Mouse (Mus musculus): ENCODE data around the gene Ufsp2. TPM values are rescaled to one million over a fixed set of nuclear protein-coding genes. Genes with fewer than 3 reads are reported as not detected.

Ufsp2 gene
- polyA plus RNA-seq, 1 experiment from 2014 or later: 57.7 TPM

GRCm38 (mm10) chr8:45994111-45994510, 18.8 kb downstream of the Ufsp2 start:
- WGBS: 91% methylated on average over 2 of the region's 2 CpGs
- Histone ChIP-seq H3K4me3 (no peak overlapping the region), H3K4me2 (no peak overlapping the region), H3K4me1 (peaks cover 10% of the 10 kb centered on the region), H3K36me3 (peaks cover 67% of the 10 kb centered on the region), H3K27ac (replicated peaks) (no peak overlapping the region), H3K9ac (no peak overlapping the region), H3K27me3 (replicated peaks) (no peaks in the 10 kb centered on the region), H3K9me3 (no peaks in the 10 kb centered on the region)
- no peak for ATAC-seq (ENCODE audit: extremely low read depth, insufficient number of reproducible peaks, low FRiP score, low TSS enrichment)

GRCm38 (mm10) chr8:45995576-45995975, 20.2 kb downstream of the Ufsp2 start:
- no peak overlapping the region for H3K9ac ChIP-seq
- no peaks in the 10 kb centered on the region for H3K27me3 ChIP-seq (replicated peaks)
- no peak overlapping the region for H3K4me3 ChIP-seq
- no peak for ATAC-seq (ENCODE audit: extremely low read depth, insufficient number of reproducible peaks, low FRiP score, low TSS enrichment)
- H3K9me3 ChIP-seq: no peaks in the 10 kb centered on the region
- WGBS: 81% methylated on average over 3 of the region's 3 CpGs
- H3K4me1 ChIP-seq: peaks cover 16% of the 10 kb centered on the region
- no peak overlapping the region for H3K27ac ChIP-seq (replicated peaks)
- H3K36me3 ChIP-seq: peaks cover 59% of the 10 kb centered on the region
- no peak overlapping the region for H3K4me2 ChIP-seq

GRCm38 (mm10) chr8:45998228-45998627, 22.9 kb downstream of the Ufsp2 start:
- peak overlapping the region; percentile 93 for H3K4me2 ChIP-seq
- H3K4me3 ChIP-seq: peak overlapping the region; percentile 66; the same call in 1 of the 2 replicates

GRCm38 (mm10) chr8:45999138-45999783, 23.9 kb downstream of the Ufsp2 start, which contains the start of gene Lrp2bp:
Gene Lrp2bp, plus strand, starts transcription at chr8:45999303.
- ATAC-seq (ENCODE audit: extremely low read depth, insufficient number of reproducible peaks, low FRiP score, low TSS enrichment): no peak
- peak within 1 kb of the TSS; percentile 93 for H3K4me2 ChIP-seq

More at GRCm38 (mm10) chr8:45998228-45998627, 22.9 kb downstream of the Ufsp2 start:
- Histone ChIP-seq H3K4me1 (peaks cover 17% of the 10 kb centered on the region), H3K36me3 (peaks cover 41% of the 10 kb centered on the region), H3K27ac (replicated peaks) (no peak overlapping the region), H3K9me3 (no peaks in the 10 kb centered on the region), H3K9ac (no peak overlapping the region), H3K27me3 (replicated peaks) (no peaks in the 10 kb centered on the region)
- WGBS: 66% methylated on average over 2 of the region's 2 CpGs
- ATAC-seq (ENCODE audit: extremely low read depth, insufficient number of reproducible peaks, low FRiP score, low TSS enrichment): no peak

GRCm38 (mm10) chr8:45999784-46000705, 24.7 kb downstream of the Ufsp2 start:
- Histone ChIP-seq H3K9ac (peak overlapping the region; percentile 85), H3K27me3 (replicated peaks) (no peaks in the 10 kb centered on the region), H3K4me3 (peak overlapping the region; percentile 66), H3K4me2 (peak overlapping the region; percentile 93), H3K9me3 (no peaks in the 10 kb centered on the region), H3K27ac (replicated peaks) (peak overlapping the region; percentile 97), H3K4me1 (peaks cover 19% of the 10 kb centered on the region), H3K36me3 (peaks cover 26% of the 10 kb centered on the region)
- WGBS: 6% methylated on average over 55 of the region's 55 CpGs
- ATAC-seq (ENCODE audit: extremely low read depth, insufficient number of reproducible peaks, low FRiP score, low TSS enrichment): peak; percentile 99

More at GRCm38 (mm10) chr8:45999138-45999783, 23.9 kb downstream of the Ufsp2 start, which contains the start of gene Lrp2bp:
- 1% methylated on average over 22 of the region's 22 CpGs for WGBS
- Histone ChIP-seq H3K27ac (replicated peaks) (peak within 1 kb of the TSS; percentile 97), H3K27me3 (replicated peaks) (no peaks in the 10 kb centered on the region), H3K4me3 (peak within 1 kb of the TSS; percentile 66), H3K9me3 (no peaks in the 10 kb centered on the region), H3K9ac (peak within 1 kb of the TSS; percentile 85), H3K4me1 (peaks cover 17% of the 10 kb centered on the region), H3K36me3 (peaks cover 31% of the 10 kb centered on the region)

- H3K4me2 ChIP-seq: peak within 1 kb of the TSS; percentile 56
- H3K9me3 ChIP-seq: no peaks in the 10 kb centered on the region
- no peak for ATAC-seq (ENCODE audit: extremely low read depth, insufficient number of reproducible peaks, low FRiP score, low TSS enrichment)
- WGBS: 26% methylated on average over 4 of the region's 4 CpGs
- H3K27ac ChIP-seq (replicated peaks): peak within 1 kb of the TSS; percentile 84
- H3K4me3 ChIP-seq: peak within 1 kb of the TSS; percentile 15; the same call in 1 of the 2 replicates
- no peaks in the 10 kb centered on the region for H3K36me3 ChIP-seq
- peaks cover 21% of the 10 kb centered on the region for H3K4me1 ChIP-seq
- H3K27me3 ChIP-seq (replicated peaks): no peaks in the 10 kb centered on the region
- H3K9ac ChIP-seq: peak within 1 kb of the TSS; percentile 52
Measured at GRCm38 (mm10) chr8:46005596-46005995, 30.3 kb downstream of the Ufsp2 start, which contains the start of gene Ankrd37. Gene Ankrd37, minus strand, starts transcription at chr8:46005707.

GRCm38 (mm10) chr8:46007050-46007672, 31.8 kb downstream of the Ufsp2 start:
- no peak overlapping the region for H3K4me2 ChIP-seq
- no peaks in the 10 kb centered on the region for H3K36me3 ChIP-seq
- 76% methylated on average over 3 of the region's 3 CpGs for WGBS
- H3K9ac ChIP-seq: no peak overlapping the region
- peaks cover 32% of the 10 kb centered on the region for H3K4me1 ChIP-seq
- no peak for ATAC-seq (ENCODE audit: extremely low read depth, insufficient number of reproducible peaks, low FRiP score, low TSS enrichment)
- H3K27ac ChIP-seq (replicated peaks): no peak overlapping the region
- no peak overlapping the region for H3K4me3 ChIP-seq
- no peaks in the 10 kb centered on the region for H3K9me3 ChIP-seq
- no peaks in the 10 kb centered on the region for H3K27me3 ChIP-seq (replicated peaks)

GRCm38 (mm10) chr8:46010306-46010705, 35.0 kb downstream of the Ufsp2 start:
- WGBS: 43% methylated on average over 2 of the region's 2 CpGs
- H3K9ac ChIP-seq: peak overlapping the region; percentile 70

GRCm38 (mm10) chr8:46010746-46011680, 35.7 kb downstream of the Ufsp2 start:
- Histone ChIP-seq H3K4me1 (peaks cover 20% of the 10 kb centered on the region), H3K27me3 (replicated peaks) (no peaks in the 10 kb centered on the region), H3K4me3 (peak overlapping the region; percentile 40), H3K36me3 (no peaks in the 10 kb centered on the region), H3K4me2 (peak overlapping the region; percentile 68), H3K9ac (peak overlapping the region; percentile 70), H3K27ac (replicated peaks) (peak overlapping the region; percentile 82), H3K9me3 (no peaks in the 10 kb centered on the region)
- ATAC-seq (ENCODE audit: extremely low read depth, insufficient number of reproducible peaks, low FRiP score, low TSS enrichment): no peak; the same call in 1 of the 2 replicates
- 8% methylated on average over 17 of the region's 17 CpGs for WGBS

More at GRCm38 (mm10) chr8:46010306-46010705, 35.0 kb downstream of the Ufsp2 start:
- Histone ChIP-seq H3K36me3 (no peaks in the 10 kb centered on the region), H3K4me2 (peak overlapping the region; percentile 68), H3K9me3 (no peaks in the 10 kb centered on the region), H3K27me3 (replicated peaks) (no peaks in the 10 kb centered on the region), H3K4me1 (peaks cover 27% of the 10 kb centered on the region), H3K27ac (replicated peaks) (peak overlapping the region; percentile 82), H3K4me3 (peak overlapping the region; percentile 40)
- ATAC-seq (ENCODE audit: extremely low read depth, insufficient number of reproducible peaks, low FRiP score, low TSS enrichment): no peak; the same call in 1 of the 2 replicates

GRCm38 (mm10) chr8:46022203-46022602, 46.9 kb downstream of the Ufsp2 start:
- WGBS: 79% methylated on average over 9 of the region's 9 CpGs
- H3K4me3 ChIP-seq: no peak overlapping the region
- H3K27me3 ChIP-seq (replicated peaks): no peaks in the 10 kb centered on the region
- no peak overlapping the region for H3K9ac ChIP-seq
- no peaks in the 10 kb centered on the region for H3K36me3 ChIP-seq
- peaks cover 14% of the 10 kb centered on the region for H3K4me1 ChIP-seq
- no peak overlapping the region for H3K4me2 ChIP-seq
- H3K27ac ChIP-seq (replicated peaks): no peak overlapping the region
- H3K9me3 ChIP-seq: no peaks in the 10 kb centered on the region
- ATAC-seq (ENCODE audit: extremely low read depth, insufficient number of reproducible peaks, low FRiP score, low TSS enrichment): no peak

Measured in heart, embryonic 13.5 days (tissue).